Mouse (Mus musculus) megakaryocyte-erythroid progenitor cell, adult 5-6 weeks (primary cell): ENCODE data around the gene Arpc3. TPM values are rescaled to one million over a fixed set of nuclear protein-coding genes. Genes with fewer than 3 reads are reported as not detected.
"Not testable (repeated sequence)": the region's sequence is repeated elsewhere in the genome, so short reads cannot be mapped to it uniquely, and the experiment has no call there.

Experiments
- ATAC-seq: replicated peaks from 2 replicates; pipeline ENCODE4 v1.8.0; 2016; ENCODE audit warnings: mild to moderate bottlenecking, inconsistent platforms; ENCODE audit not compliant: severe bottlenecking, poor library complexity, low FRiP score, low TSS enrichment
- total RNA-seq, 2 experiments: library from RNA; stranded (forward) in 1 of 2; stranded (reverse) in 1 of 2; fragments of 200-1000, 215-1000 nt in 1 of 2; fragments of >200 nt in 1 of 2; fragmentation: Nextera tagmentation in 1 of 2; gene quantifications; 2 replicates each; pipeline ENCODE4 v1.2.3; 2014 to 2017

Arpc3 gene
- total RNA-seq, 2 experiments from 2014 or later = 195 to 859 TPM

DNA sequence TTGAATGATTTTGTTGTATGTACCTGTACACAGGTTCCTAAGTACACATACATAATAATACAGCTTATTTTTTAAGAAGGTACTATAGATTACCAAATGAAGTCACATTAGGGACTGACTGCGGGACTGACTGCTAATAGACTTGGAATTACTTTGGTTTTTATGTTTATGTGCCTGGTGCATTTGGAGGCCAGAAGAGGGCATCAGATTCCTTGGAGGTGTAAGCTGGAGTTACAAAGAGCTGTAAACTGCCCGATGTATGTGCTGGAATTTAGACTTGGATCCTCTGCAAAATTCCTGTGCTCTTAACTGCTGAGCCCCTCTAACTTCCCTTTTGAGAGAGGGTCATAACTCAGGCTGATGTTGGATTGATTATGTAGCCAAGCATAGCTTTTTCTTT, 33.9 kb downstream of the Arpc3 start:
- no peak for ATAC-seq

DNA sequence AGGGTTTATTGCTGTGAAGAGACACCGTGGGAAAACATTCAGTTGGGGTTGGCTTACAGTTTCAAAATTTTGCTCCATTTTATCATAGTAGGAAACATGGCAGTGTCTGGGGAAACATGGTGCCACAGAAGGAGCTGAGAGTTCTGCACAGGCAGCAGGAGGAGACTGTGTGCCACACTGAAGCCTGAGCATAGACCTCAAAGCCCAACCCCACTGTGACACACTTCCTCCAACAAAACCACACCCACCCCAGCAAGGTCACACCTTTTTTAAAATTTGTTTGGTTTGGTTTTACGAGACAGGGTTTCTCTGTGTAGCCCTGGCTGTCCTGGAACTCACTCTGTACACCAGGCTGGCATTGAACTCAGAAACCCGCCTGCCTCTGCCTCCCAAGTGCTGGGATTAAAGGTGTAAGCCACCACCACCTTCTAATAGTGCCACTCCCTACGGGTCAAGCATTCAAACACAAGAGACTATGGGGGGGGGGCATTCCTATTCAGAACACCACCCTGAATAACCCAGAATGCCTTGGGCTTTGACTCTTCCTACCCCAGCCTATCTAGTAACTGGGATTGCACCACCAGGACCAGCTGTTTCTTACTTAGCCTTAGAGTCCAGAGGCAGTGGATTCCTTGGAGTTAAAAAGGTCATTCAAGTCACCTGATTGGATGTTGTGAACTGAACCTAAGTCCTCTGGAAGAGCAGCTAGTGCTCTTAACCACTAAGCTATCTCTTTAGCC, 38.5 kb downstream of the Arpc3 start:
- no peak for ATAC-seq

DNA sequence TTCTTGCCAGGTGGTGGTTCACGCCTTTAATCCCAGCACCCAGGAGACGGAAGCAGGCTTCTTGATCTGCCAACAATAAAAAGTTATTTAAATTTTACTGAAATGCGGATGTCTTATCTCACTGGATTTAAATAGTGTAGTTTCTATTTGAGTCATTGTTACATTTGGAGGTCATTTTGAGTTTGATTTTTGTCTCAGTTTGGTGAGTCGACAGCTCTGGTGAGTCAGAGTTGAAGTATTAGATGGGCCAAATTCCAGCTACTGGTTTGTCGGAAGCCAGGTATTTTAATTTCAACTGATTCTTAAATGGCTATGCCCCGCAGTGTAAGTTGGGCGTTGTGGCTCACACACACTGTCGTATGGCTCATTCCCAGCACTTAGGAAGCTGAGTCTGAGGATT, 39.5 kb downstream of the Arpc3 start:
- no peak for ATAC-seq

DNA sequence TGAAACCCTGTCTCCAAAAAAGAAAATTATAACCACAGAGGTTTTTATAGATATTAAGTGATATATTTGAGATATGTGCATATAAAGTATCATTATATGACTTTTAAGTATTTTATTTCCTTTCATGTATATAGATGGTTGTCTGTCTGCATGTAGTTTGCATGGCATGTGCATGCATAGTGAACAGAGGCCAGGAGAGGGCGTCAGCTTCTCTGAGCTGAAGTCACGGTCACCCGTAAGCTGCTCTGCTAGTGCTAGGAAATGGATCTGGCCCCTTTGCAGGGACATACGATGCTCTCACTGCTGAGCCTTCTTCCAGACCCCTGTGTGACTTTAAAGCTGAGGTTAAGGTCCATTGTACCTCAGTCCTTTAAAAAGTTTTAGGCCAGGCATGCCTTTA, 42.9 kb downstream of the Arpc3 start:
- ATAC-seq = no peak

DNA sequence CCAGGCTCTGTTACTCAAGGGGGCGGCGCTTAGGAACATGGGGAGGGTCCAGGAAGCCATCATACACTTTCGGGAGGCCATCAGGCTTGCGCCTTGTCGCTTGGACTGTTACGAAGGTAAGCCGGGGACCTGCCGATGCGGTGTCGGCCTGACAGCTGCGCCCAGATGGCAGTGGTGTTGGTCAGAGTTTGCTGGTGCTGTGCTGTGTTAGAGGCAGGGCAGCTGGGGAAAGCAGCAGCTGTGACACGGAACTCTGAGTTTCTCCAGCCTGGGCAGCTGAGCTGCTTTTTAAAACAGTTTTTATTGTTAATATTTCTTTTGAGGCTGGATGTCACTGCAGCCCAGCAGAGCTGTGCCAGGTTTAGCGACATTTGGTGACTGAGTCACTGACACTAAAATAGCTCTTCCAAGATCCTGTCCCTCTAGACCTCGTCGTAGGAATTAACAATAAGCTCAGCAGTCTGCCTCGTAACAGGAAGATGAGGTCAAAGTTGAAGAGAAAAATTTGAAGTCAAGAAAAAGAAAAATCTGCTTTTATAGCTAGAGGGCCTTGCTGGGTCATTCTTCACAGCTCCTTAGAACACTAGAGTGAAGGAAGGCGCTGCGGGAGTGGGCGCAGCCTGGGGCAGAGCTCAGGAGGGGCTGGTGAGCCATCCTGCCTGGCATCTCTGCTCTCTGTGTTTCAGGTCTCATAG, 47.9 kb downstream of the Arpc3 start:
- no peak for ATAC-seq

DNA sequence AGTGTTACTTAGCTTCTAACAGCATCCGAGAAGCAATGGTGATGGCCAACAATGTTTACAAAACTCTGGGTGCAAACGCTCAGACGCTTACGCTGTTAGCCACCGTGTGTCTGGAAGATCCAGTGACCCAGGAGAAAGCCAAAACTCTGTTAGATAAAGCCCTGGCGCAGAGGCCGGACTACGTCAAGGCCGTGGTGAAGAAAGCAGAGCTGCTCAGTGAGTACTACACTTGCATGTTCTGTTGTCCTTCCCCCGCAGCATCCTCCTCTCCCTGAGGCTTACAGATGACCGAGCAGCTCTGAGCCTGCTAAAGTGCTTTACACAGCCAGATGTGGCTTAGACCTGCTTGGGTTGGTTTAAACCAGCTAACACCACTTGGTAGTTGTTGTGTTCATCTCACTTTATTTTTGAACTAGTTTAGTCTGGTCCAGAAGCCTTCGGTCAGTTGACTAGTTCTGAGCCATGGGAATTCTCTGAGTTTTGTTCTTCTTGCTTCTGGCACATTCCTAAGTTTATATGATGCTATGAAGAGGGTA, 48.5 kb downstream of the Arpc3 start:
- no peak for ATAC-seq

DNA sequence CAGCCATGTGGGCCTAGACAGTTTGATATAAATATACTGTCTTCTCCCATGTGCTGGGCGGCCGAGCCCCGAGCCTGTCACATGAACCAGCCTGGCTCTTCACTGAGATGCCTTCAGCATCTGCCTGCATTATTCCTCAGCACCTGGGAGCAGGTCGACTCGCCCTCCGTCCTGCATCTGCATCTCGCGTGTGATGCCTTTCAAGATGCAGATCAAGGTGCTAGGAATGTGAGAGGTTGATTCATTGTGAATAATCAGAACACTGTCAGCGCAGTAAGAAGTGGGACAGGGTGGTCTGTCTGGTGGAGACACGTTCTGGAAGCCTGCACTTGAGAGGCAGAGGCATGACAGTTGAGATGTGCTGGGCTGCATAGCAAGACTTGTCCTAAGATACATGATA, 52.8 kb downstream of the Arpc3 start:
- ATAC-seq = no peak

DNA sequence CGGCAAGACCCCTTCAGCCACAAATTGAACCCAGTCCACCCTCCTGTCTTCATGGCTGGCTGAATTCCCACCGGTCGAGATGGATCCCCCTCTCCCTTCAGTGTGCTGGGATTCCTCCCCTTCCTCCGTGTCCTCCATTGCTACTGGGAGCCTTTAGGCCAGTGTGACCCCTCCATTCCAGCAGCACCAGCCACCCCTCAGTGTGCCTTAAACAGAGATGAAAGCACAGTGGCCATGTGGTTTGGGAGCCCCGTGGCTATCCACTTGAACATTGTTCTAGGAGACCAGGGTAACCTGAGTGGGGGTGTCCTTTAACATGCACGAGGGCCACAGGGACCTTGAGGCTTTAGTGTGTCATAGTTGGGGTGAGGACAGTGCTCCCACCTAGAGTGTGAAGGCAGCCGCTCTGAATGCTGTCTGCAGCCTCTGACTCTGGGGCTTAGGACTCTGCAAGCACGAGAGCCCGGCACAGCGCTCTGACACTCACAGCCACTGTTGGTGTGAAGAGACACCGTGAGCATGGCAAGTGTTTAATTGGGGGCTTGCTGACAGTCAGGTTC, 53.5 kb downstream of the Arpc3 start:
- ATAC-seq = no peak

DNA sequence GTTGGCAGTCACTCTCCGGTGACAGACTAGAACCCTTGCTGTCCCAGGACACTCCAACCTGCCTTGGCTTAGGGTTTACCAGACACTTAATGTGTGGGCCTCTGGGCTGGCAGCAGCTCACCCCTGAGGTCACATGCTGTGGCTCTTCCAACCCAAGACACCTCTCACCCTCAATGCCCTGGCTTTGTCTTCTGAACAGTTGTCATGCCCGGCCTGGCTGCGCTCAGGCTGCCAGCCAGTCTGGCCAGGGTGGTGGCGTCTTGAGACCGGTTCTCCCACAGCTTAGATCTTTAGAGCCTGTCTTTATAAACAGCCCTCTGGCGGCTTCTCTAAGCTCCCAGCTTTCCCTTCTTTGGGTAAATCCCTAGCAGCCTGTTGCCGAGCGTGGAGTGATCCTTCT, 56.2 kb downstream of the Arpc3 start:
- no peak for ATAC-seq

DNA sequence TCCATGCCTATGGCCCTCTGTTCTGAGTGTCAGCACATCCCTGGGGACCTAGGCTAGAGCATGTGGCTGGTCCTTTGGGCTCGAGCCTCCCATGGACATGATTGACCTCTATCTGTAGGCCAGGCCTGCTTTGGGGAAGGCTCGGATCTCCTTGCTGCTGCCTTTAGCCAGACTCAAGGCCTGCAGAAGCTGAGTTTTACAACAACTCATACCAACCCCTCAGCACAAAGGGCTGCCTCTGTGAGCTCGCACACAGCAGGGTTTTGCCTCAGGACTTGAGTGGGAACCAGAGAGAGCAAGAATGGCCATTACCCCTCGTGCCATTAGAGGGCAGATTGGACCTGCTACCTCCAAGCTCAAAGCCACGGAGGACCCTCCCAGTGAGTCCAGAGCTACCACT, 57.2 kb downstream of the Arpc3 start:
- ATAC-seq = no peak

DNA sequence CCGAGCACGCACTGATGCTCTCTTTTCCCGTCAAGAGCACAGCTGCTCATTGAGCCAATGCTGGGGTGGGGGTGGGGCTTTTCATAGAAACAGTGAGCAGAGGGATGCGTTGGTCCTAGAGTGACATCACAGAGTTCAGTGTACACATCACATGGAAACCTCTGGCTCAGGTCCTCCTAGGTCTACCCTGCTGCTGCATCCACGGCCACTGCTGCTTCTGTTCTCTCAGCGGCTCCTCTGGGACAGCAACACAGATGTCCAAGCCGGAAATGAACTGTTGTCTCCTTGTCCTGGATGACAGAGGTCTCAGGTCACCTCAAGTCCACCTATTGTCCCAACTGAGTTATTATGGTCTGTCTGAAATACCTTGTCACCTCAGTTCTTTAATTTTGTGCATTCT, 58.3 kb downstream of the Arpc3 start:
- ATAC-seq = no peak

DNA sequence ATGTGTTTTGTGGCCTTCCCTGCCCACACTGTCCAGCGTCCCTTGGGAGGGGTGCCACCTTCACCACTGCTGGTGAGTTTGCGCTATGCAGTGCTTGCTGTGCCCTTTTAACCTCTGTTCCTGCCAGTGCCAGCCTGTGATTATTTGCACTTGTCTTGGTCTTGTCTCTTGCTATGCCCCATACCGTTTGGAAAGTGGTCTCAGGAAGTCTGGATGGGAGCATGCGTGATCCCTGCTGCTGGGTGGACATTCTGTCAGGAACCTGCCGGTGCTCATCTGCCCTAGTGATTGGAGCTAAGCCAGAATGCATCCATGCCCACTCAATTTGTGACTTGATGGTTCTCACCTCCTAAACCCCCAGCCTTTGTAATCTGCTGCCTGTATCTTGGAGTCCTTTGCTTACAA, 59.2 kb downstream of the Arpc3 start:
- ATAC-seq = no peak

DNA sequence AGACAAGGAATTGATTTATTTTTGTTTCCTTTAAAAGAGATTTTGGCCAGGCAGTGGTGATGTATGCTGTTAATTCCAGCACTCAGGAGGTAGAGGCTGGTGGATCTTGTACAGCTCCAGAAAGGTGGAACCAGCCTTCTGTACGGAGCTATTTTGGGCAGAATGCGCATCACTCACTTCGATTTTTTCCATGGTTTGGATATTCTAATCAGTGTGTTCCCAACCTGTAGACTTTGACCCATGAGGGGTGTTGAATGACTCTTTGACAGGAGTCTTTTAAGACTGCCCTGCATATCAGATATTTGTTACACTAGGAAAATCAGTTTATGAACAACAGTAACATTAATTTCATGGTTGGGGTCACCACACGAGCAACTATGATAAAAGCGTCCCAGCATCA, 59.6 kb downstream of the Arpc3 start:
- ATAC-seq = no peak

DNA sequence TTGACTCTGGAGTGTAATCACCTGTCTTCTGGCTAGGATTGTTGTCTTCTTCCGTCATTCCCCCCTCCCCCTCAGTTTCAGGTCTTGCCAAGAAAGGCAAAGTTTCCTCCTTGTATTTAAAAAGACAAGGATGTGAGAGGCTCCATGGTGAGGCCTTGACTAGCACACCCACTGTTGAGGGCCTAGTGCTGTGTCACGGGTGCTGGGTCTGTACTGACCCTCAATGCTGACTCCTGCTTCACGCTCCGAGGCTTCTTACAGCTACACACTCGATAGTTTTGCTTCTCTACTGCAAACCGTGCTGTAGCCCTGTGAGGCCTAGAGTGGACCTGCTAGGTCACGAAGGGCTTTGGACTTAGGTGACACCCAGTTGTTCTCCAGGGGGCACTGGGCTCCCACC, 60.5 kb downstream of the Arpc3 start:
- no peak for ATAC-seq

DNA sequence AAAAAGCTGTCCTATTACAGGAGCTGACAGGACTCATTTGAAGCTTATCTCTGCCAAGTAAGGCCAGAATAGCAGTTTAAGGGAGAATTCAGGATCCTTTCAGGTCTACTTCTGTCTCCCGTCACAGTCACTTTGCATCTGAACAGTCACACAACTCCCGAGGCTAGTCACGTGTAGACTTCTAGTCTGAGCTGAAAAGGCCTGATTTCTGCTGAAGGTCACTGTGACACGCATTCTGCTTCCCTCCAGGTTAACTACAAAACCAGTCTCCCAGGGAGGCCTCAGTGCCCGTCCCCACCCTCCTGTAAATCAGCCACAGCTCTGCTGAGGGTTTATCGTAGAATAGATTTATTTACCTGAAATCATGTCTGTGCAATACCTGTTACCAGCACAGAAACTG, 61.5 kb downstream of the Arpc3 start:
- no peak for ATAC-seq

DNA sequence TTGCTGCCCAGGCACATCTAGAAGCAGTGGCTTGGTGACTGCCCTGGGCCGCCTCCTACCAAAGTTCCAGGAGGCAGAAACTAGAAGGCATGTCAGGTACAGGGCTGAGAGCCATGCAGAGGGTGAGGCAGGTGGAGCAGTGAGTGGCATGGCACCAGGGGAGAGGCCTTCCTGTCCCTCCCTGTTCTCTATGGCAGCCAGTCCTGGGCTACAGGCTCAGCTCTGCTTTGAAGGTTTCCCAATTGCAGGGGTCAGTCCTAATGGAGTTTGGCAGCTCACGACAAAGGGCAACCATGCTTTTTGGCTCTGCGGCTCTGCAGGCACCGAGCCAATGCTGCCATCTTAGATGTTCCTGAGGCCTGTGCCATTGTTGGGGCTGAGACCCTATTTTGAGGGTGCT, 62.8 kb downstream of the Arpc3 start:
- ATAC-seq = no peak

DNA sequence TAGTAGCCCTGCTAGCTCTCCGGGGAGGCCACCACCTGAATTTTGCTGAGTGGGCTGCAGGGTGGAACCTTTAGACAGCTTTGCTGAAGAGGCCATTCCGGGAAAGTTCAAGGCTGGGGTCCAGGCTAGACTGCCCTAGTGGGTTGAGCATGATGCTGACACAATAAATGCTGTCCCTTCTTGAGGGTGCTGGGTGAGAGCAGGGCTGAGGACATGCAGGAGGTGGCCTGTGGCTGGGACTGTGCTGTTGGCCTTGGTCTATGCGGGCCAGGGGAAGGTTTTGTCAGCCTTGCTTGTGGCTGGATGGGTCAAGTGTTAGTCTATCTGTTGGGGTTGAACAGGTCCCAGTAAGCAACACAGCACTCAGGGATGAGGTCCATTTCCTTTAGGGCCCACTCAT, 63.2 kb downstream of the Arpc3 start:
- ATAC-seq = no peak

DNA sequence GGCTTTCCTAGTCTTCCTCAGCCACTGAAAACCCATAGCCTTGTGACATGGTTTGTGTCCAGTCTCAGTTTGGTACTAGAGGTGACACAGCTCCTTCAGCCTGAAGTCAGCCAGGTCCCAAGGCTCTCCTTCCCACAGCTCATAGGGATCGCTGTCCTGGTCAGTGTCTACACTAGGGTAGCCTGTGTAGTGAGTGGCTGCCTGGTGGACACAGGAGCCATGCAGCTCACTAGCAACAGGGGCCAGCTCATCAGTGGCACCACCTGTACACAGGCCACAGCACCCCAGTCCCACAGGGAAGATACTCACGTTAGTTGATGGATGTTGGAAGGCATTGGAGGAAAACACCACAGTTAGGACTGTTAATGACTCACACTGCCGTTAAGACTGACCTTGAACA, 63.9 kb downstream of the Arpc3 start:
- ATAC-seq = no peak

DNA sequence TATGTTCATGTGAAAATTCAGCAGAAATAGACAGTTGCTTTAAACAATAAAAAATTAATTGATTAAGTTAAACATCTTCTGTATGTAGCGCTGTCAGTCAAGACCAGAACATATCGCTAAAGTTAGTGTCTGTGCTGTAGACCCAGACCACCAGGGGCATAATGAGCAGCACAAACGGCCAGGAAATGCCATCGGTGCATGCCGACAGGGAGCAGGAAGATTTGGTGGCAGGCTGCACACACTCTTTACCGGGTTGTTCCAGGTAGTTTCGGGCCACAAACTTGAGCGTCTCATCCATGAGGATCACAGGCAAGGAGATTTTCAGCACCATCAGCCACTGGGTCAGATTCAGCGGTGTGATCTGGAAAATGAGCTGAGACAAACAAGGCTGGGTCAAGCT, 65.4 kb downstream of the Arpc3 start:
- ATAC-seq = not testable (repeated sequence)

DNA sequence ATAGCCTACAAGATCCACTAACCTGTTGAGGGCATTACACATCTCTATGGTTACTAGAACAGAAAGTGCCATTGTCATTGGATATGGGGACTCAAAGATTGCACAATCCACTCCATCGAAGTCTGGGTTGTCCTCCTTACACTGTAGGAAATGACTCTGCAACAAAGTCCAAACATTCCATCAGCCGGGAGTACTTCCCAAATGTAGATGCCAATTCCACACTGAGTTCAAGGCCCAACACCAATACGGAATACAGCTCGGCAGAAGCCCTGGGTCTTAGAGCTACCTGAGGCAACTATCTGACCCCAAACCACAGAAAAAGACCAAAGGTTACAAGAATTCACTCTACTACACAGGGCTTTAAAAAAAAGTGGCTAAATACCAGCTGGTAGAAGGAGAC, 66.4 kb downstream of the Arpc3 start:
- no peak for ATAC-seq

DNA sequence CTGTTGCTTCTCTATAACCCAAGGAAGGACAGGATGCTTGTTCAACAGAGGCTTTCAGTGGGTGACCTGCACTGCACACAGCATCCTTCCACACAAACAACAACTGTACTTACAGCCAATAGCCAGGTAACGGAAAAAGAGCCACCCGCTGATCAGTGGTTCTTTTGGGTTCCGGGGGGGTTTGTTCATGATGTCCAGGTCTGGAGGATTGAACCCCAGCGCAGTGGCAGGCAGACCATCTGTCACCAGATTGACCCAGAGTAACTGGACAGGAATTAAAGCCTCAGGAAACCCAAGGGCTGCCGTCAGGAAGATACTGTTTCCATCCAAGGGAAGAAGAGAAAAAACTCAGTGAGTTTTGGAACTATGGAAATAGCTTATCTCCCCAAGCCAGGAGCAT, 67.7 kb downstream of the Arpc3 start:
- no peak for ATAC-seq
